8 mouse cellular contexts compared by ENCODE assay signal in the genomic region with DNA sequence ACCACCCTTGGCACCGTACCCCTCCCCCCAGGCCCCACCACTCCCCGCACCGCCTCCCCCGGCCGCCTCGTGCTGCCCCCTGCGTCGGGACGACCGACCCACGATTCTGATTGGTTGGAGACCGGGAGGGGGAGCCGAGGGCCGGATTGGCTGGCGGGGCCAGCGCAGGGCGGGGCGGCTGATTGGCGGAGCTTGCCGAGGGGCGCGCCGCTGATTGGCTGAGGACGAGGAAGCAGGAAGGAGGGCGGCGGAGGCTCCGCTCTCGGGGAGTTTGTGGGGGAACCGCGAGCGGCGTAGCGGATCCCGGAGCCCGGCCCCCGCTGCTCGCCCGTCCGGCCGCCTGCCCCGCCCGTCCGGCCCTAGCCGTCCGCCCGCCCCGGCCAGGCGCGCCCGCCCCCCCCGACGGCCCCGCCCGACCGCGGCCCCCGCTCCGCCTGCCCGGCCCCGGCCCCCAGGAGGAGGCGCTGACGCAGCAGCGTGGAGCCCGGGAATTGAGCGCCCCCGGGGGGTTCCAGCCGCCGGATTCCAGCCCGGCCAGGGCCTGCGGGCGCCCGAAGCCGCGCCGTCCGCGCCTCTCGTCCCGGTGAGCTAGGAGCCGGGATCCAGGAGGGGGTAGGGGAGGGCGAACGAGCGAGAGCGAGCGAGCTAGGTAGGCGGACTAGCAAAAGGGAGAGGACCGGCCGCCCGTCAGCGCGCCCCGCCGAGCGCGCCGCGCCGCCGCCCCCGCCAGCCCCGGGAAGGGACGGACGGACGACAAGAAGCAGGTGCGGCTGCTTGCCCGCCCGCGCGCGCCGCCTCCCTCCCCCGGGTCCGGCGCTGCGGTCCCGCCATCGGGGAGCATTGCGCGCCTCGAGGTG. TPM values are rescaled to one million over a fixed set of nuclear protein-coding genes. Genes with fewer than 3 reads are reported as not detected.
DNase-seq lines count a peak whose midpoint lies in the region; ATAC-seq and TF ChIP-seq lines count a peak whose summit lies in the region.

No protein-coding gene starts in this region.

- peak overlapping the region; percentile 96 for H3K27ac ChIP-seq in cortical plate, adult 2 months (ENCODE audit: insufficient read depth, low read length)

- H3K4me1 ChIP-seq in cortical plate, adult 2 months (ENCODE audit: control insufficient read depth, insufficient read depth, low read length), result peaks cover 14% of the 10 kb centered on the region

- peak; percentile 74 for ATAC-seq in activated CD4-positive, CD25-positive, alpha-beta regulatory T cell, adult 4 months
- ATAC-seq in megakaryocyte progenitor cell, adult 5-6 weeks (replicated peaks; ENCODE audit: poor library complexity), result peak; percentile 82

- TF ChIP-seq POLR2A in cortical plate, adult 2 months (IDR thresholded peaks at IDR 0.05; ENCODE audit: extremely low read depth, insufficient read depth, low read length), result peak; percentile 61; the same call in 1 of the 2 replicates

- peak; percentile 94 to 95 for DNase-seq in gastrocnemius, adult 8-10 months (ENCODE audit: low spot score in 2 of 2)
- peak; percentile 50 for DNase-seq in hindlimb bud, embryonic 11.5 days (ENCODE audit: extremely low spot score, low read depth, low spot score)
- DNase-seq in left cerebral cortex, adult 9 months (ENCODE audit: low spot score in 2 of 2), result peak; percentile 91 to 97
- DNase-seq in right cerebral cortex, postnatal 14 days, result peak; percentile 98
- DNase-seq in urinary bladder, postnatal 36 days (ENCODE audit: low spot score in 2 of 2), result peak; percentile 91 to 98

- no peak for TF ChIP-seq CTCF in cortical plate, adult 2 months (IDR thresholded peaks at IDR 0.05; ENCODE audit: extremely low read depth, insufficient read depth, low read length)

- H3K4me3 ChIP-seq in cortical plate, adult 2 months (ENCODE audit: insufficient read depth, low read length), result peak overlapping the region; percentile 73

RNA-seq across cellular contexts. Expression of a gene that starts 1.2 kb away (rescaled TPM):
- polyA plus RNA-seq in activated CD4-positive, CD25-positive, alpha-beta regulatory T cell, adult 4 months (2017; shearing (Covaris generic)), result 1 to 10 TPM; 3.6 TPM
- polyA plus RNA-seq in cortical plate, adult 2 months (2012; rRNA removed), result 21.8 and 22.5 TPM in 2 replicates
- total RNA-seq in gastrocnemius, adult 8-10 months (2022), result 1 to 10 TPM; 4.6 to 7.1 (median 5.2) TPM
- 6.0 and 6.5 TPM in 2 replicates for total RNA-seq in megakaryocyte progenitor cell, adult 5-6 weeks (2015)
- total RNA-seq in megakaryocyte progenitor cell, adult 5-6 weeks (2017), result 4.9 and 7.1 TPM in 2 replicates

RNA-seq across cellular contexts. Expression of a gene that starts 24.9 kb away (rescaled TPM):
- polyA plus RNA-seq in activated CD4-positive, CD25-positive, alpha-beta regulatory T cell, adult 4 months (2017; shearing (Covaris generic)), result 1 to 10 TPM; 1.3 to 1.5 TPM
- 2.8 and 3.1 TPM in 2 replicates for polyA plus RNA-seq in cortical plate, adult 2 months (2012; rRNA removed)
- total RNA-seq in gastrocnemius, adult 8-10 months (2022), result 1 to 10 TPM; 1.0 to 2.3 (median 1.9) TPM
- 4.6 and 5.7 TPM in 2 replicates for total RNA-seq in megakaryocyte progenitor cell, adult 5-6 weeks (2015)
- total RNA-seq in megakaryocyte progenitor cell, adult 5-6 weeks (2017), result 1.5 and 4.7 TPM in 2 replicates

RNA-seq across cellular contexts. Expression of a gene that starts 39.6 kb away (rescaled TPM):
- polyA plus RNA-seq in activated CD4-positive, CD25-positive, alpha-beta regulatory T cell, adult 4 months (2017; shearing (Covaris generic)), result 10 to 100 TPM; 37.3 to 58.1 TPM
- 104 and 119 TPM in 2 replicates for polyA plus RNA-seq in cortical plate, adult 2 months (2012; rRNA removed)
- total RNA-seq in gastrocnemius, adult 8-10 months (2022), result 100 to 1,000 TPM; 121 to 159 (median 140) TPM
- 25.9 and 29.6 TPM in 2 replicates for total RNA-seq in megakaryocyte progenitor cell, adult 5-6 weeks (2015)
- 37.4 and 39.7 TPM in 2 replicates for total RNA-seq in megakaryocyte progenitor cell, adult 5-6 weeks (2017)

Comparison
In these comparisons a context has a peak if more than half of its experiments do, and no peak if none do; other contexts are left out.
1. Peak in every context shown above with its lines: DNase-seq, ATAC-seq, H3K4me3 ChIP-seq and H3K27ac ChIP-seq.